Mouse (Mus musculus) olfactory bulb, adult 2 months (tissue): ENCODE measurements around the gene Tubg1. TPM values are rescaled to one million over a fixed set of nuclear protein-coding genes. Genes with fewer than 3 reads are reported as not detected.

Source experiments
- H3K27ac ChIP-seq: fragments of 200-500 bp; 2 replicates; pipeline ENCODE4 v1.5.1; 2012; ENCODE audit warnings: low read depth, low read length; ENCODE audit not compliant: insufficient read depth
- H3K4me1 ChIP-seq: fragments of 200-500 bp; 2 replicates; pipeline ENCODE4 v1.6.1; 2012; ENCODE audit warnings: low read length; ENCODE audit not compliant: control insufficient read depth, insufficient read depth
- H3K4me3 ChIP-seq: fragments of 200-500 bp; 2 replicates; pipeline ENCODE4 v1.5.1; 2012; ENCODE audit warnings: mild to moderate bottlenecking, low read depth, low read length, moderate library complexity; ENCODE audit not compliant: insufficient read depth
- CTCF ChIP-seq: fragments of 200-500 bp; IDR thresholded peaks from 2 replicates; pipeline ENCODE4 v1.5.1; 2012; ENCODE audit warnings: low read depth, mild to moderate bottlenecking, low read length, moderate library complexity; ENCODE audit not compliant: insufficient read depth
- POLR2A ChIP-seq: fragments of 200-500 bp; IDR thresholded peaks from 2 replicates; pipeline ENCODE4 v1.6.1; 2012; ENCODE audit warnings: mild to moderate bottlenecking, low read depth, low read length, moderate library complexity; ENCODE audit not compliant: insufficient read depth
- WGBS: fragments of 180-500 bp; shearing (Covaris S2); methylation state at CpG from one replicate; pipeline ENCODE4 v1.1.7; 2018; 5-methylcytosine and 5-hydroxymethylcytosine counted together
- polyA plus RNA-seq: library from polyadenylated mRNA; stranded (reverse); fragments of >200 nt; gene quantifications from 2 replicates; pipeline ENCODE4 v1.2.4, GENCODE M21; 2012; ENCODE audit warnings: low replicate concordance; ENCODE audit not compliant: missing spikeins, insufficient read depth, insufficient read length

Gene Tubg1
- polyA plus RNA-seq, 1 experiment: not detected

GRCm38 (mm10) chr11:101082208-101083082, 37.3 kb upstream of the Tubg1 start, which contains the start of gene Coasy:
Gene Coasy, plus strand, starts transcription at chr11:101082565.
- WGBS: under 1% methylated on average over 51 of the region's 51 CpGs
- Histone ChIP-seq H3K4me1 (peaks cover 16% of the 10 kb centered on the region), H3K27ac (peak within 1 kb of the TSS; percentile 71), H3K4me3 (peak within 1 kb of the TSS; percentile 77)
- TF ChIP-seq CTCF: 0 out of 2 replicates have a peak, but pooled peaks have one; percentile 12
- TF ChIP-seq POLR2A: peak; percentile 61

GRCm38 (mm10) chr11:101083083-101083697, 36.5 kb upstream of the Tubg1 start:
- WGBS: 25% methylated on average over 19 of the region's 19 CpGs
- no peak for TF ChIP-seq POLR2A
- TF ChIP-seq CTCF: no peak
- Histone ChIP-seq H3K27ac (peak overlapping the region; percentile 58), H3K4me1 (peaks cover 22% of the 10 kb centered on the region), H3K4me3 (peak overlapping the region; percentile 77)

- 88% methylated on average over 14 of the region's 14 CpGs for WGBS
- Histone ChIP-seq H3K4me1 (peaks cover 23% of the 10 kb centered on the region), H3K4me3 (no peak overlapping the region), H3K27ac (no peak overlapping the region)
- no peak for TF ChIP-seq POLR2A
- TF ChIP-seq CTCF: no peak
Observed at GRCm38 (mm10) chr11:101084246-101084645, 35.5 kb upstream of the Tubg1 start.

- TF ChIP-seq POLR2A: no peak
- TF ChIP-seq CTCF: no peak
- Histone ChIP-seq H3K4me3 (no peak overlapping the region), H3K27ac (no peak overlapping the region), H3K4me1 (peaks cover 18% of the 10 kb centered on the region)
- WGBS: 93% methylated on average over 12 of the region's 12 CpGs
Observed at GRCm38 (mm10) chr11:101084811-101085210, 34.9 kb upstream of the Tubg1 start.

GRCm38 (mm10) chr11:101085617-101086322, 34.0 kb upstream of the Tubg1 start:
- TF ChIP-seq POLR2A (no peak), CTCF (no peak)
- Histone ChIP-seq H3K4me3 (no peak overlapping the region), H3K4me1 (peaks cover 16% of the 10 kb centered on the region), H3K27ac (no peak overlapping the region)
- 93% methylated on average over 18 of the region's 18 CpGs for WGBS

GRCm38 (mm10) chr11:101086323-101086674, 33.4 kb upstream of the Tubg1 start:
- TF ChIP-seq CTCF (no peak), POLR2A (no peak)
- Histone ChIP-seq H3K27ac (peak overlapping the region; percentile 67; the same call in 1 of the 2 replicates), H3K4me3 (no peak overlapping the region), H3K4me1 (peaks cover 16% of the 10 kb centered on the region)
- 65% methylated on average over 6 of the region's 6 CpGs for WGBS

GRCm38 (mm10) chr11:101086756-101087681, 32.7 kb upstream of the Tubg1 start, which contains the start of gene Mlx:
Gene Mlx, plus strand, starts transcription at chr11:101087277.
- Histone ChIP-seq H3K27ac (peak within 1 kb of the TSS; percentile 67), H3K4me1 (peaks cover 16% of the 10 kb centered on the region), H3K4me3 (peak within 1 kb of the TSS; percentile 69)
- 1% methylated on average over 52 of the region's 52 CpGs for WGBS
- peak; percentile 48; the same call in 1 of the 2 replicates for TF ChIP-seq POLR2A
- TF ChIP-seq CTCF: no peak

- 5% methylated on average over 8 of the region's 8 CpGs for WGBS
- TF ChIP-seq POLR2A (no peak), CTCF (no peak)
- H3K4me3 ChIP-seq: peak overlapping the region; percentile 69
- H3K4me1 ChIP-seq: peaks cover 16% of the 10 kb centered on the region
- H3K27ac ChIP-seq: no peak overlapping the region
Observed at GRCm38 (mm10) chr11:101087682-101088055, 32.1 kb upstream of the Tubg1 start.
